Mouse (Mus musculus) hindbrain, embryonic 14.5 days (tissue): ENCODE data around the gene Crhr2. TPM values are rescaled to one million over a fixed set of nuclear protein-coding genes. Genes with fewer than 3 reads are reported as not detected.
A peak's percentile ranks its signal among the peaks of the same experiment; 100 is the strongest.

Source experiments
- ATAC-seq: fragments of 200-750 bp; cut with Nextera tagmentation; 2 replicates; pipeline ENCODE4 v1.8.0; 2017; ENCODE audit warnings: moderate number of reproducible peaks, mild to moderate bottlenecking, moderate TSS enrichment, moderate library complexity; ENCODE audit not compliant: low FRiP score
- DNase-seq: peaks from one replicate; pipeline ENCODE4 v3.0.0-alpha.2; 2015; ENCODE audit warnings: low spot score
- H3K27ac ChIP-seq: fragments of 300-500 bp; sonication (generic); 2 replicates; pipeline ENCODE4 v1.5.1; 2014; ENCODE audit warnings: mild to moderate bottlenecking, moderate library complexity
- H3K27me3 ChIP-seq: fragments of 300-500 bp; sonication (generic); 2 replicates; pipeline ENCODE4 v1.6.1; 2014; ENCODE audit warnings: mild to moderate bottlenecking, low read length, mixed read lengths; ENCODE audit not compliant: control insufficient read depth, insufficient read depth
- H3K36me3 ChIP-seq: fragments of 300-500 bp; sonication (generic); replicated peaks from 2 replicates; pipeline ENCODE4 v1.6.1; 2014; ENCODE audit not compliant: control insufficient read depth, insufficient read depth
- H3K4me1 ChIP-seq: fragments of 300-500 bp; sonication (generic); replicated peaks from 2 replicates; pipeline ENCODE4 v1.6.1; 2014; ENCODE audit warnings: antibody characterized with exemption, low read length, mixed read lengths; ENCODE audit not compliant: control insufficient read depth, insufficient read depth
- H3K4me2 ChIP-seq: fragments of 300-500 bp; sonication (generic); replicated peaks from 2 replicates; pipeline ENCODE4 v1.6.1; 2014; ENCODE audit warnings: mild to moderate bottlenecking, moderate library complexity
- H3K4me3 ChIP-seq: fragments of 300-500 bp; sonication (generic); replicated peaks from 2 replicates; pipeline ENCODE4 v1.5.1; 2014; ENCODE audit warnings: mild to moderate bottlenecking, low read length
- H3K9ac ChIP-seq: fragments of 300-500 bp; sonication (generic); 2 replicates; pipeline ENCODE4 v1.6.1; 2014
- H3K9me3 ChIP-seq: fragments of 300-500 bp; sonication (generic); 2 replicates; pipeline ENCODE4 v1.6.1; 2016; ENCODE audit warnings: low read length; ENCODE audit not compliant: control insufficient read depth
- WGBS: fragments of 180-500 bp; shearing (Covaris S2); extraction: QIAGEN DNeasy Blood & Tissue Kit; methylation state at CpG from one replicate; pipeline ENCODE4 v1.1.7; 2014; 5-methylcytosine and 5-hydroxymethylcytosine counted together
- polyA plus RNA-seq: library from polyadenylated mRNA; unstranded; fragments of >200 nt; fragmentation: Nextera tagmentation; extraction: Ambion mirVana; gene quantifications from 2 replicates; pipeline ENCODE4 v1.2.1, GENCODE M21; 2014

Gene Crhr2
- polyA plus RNA-seq, 1 experiment from 2014 or later = 1.3 TPM

GRCm38 (mm10) chr6:55169818-55170217 is 37.0 kb upstream of the Crhr2 start:
- no peaks in the 10 kb centered on the region for H3K36me3 ChIP-seq
- H3K4me1 ChIP-seq = no peaks in the 10 kb centered on the region
- ATAC-seq = no peak
- H3K9ac ChIP-seq = no peak overlapping the region
- H3K27ac ChIP-seq = no peak overlapping the region
- no peak overlapping the region for H3K4me3 ChIP-seq
- H3K9me3 ChIP-seq = no peaks in the 10 kb centered on the region
- 64% methylated on average over 5 of the region's 5 CpGs for WGBS
- peaks cover 73% of the 10 kb centered on the region for H3K27me3 ChIP-seq
- H3K4me2 ChIP-seq = no peak overlapping the region
- DNase-seq = no peak

DNA sequence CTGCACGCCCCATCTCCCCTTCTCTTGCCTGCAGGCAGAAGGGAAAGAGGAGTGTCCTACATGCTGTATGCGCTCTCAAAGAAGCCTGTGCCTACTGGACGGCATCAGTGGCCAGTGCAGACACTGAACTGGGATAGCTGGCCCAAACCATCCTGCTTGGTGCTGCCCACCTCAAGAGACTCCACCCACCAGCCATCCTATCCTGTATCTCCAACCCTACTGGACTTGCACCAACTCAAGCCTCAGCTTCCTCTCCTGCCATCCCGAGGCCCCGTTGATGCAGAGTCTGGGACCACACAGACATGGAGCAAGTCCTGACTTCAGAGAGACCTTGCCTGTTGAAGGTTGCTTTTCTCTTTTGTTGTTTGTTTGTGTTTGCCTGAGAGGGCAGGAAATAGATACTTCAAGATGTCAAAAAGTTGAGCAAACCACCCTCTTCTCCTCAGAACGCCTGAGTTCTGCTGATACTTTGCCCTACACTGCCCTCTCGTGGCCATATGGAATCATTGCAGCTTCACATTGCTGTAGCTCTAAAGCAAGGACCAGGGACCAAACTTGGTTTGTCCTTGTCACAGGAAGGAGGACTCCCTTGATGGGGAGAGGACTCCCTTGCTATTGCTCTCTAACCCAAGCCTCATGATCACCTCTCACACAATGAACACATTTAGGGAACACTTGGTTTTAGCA is 34.1 kb upstream of the Crhr2 start:
- WGBS = 55% methylated on average over 7 of the region's 7 CpGs
- ATAC-seq (0 out of 2 replicates have a peak, but pooled peaks have one; percentile 24), DNase-seq (peak; percentile 88)
- H3K4me2 ChIP-seq = no peak overlapping the region
- peaks cover 80% of the 10 kb centered on the region for H3K27me3 ChIP-seq
- H3K4me1 ChIP-seq = no peaks in the 10 kb centered on the region
- H3K9me3 ChIP-seq = no peaks in the 10 kb centered on the region
- no peak overlapping the region for H3K9ac ChIP-seq
- H3K4me3 ChIP-seq = no peak overlapping the region
- H3K36me3 ChIP-seq = no peaks in the 10 kb centered on the region
- no peak overlapping the region for H3K27ac ChIP-seq

DNA sequence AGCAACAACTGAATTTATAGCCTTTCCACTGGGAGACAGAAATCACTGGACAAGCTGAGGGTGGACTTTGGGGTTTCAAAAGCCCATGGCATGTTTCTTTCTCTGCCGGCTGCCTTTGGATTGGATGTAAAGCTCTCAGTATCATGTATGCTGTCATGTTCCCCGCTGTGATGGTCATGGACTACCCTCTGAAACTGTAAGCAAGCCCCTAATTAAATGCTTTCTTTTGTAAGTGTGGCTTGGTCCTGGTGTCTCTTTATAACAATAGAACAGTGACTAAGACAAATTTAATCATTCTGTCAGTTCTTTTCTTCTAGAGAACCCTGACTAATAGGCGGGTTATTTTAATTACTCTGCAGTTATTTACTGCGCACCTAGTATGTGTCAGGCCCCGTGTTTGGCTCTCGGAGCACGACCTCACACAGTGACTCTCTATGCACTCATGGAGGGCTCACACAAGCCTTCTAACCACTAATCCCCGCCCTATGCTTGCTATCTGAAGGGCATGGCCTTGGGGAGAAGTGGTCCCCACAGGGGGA is 30.3 kb upstream of the Crhr2 start:
- no peak for ATAC-seq
- no peak overlapping the region for H3K4me2 ChIP-seq
- WGBS = 40% methylated on average over 8 of the region's 8 CpGs

GRCm38 (mm10) chr6:55161311-55161761 is 28.5 kb upstream of the Crhr2 start:
- Histone ChIP-seq H3K27ac (no peak overlapping the region), H3K9me3 (no peaks in the 10 kb centered on the region), H3K4me2 (no peak overlapping the region), H3K4me1 (no peaks in the 10 kb centered on the region), H3K36me3 (no peaks in the 10 kb centered on the region), H3K27me3 (peaks cover 41% of the 10 kb centered on the region), H3K4me3 (no peak overlapping the region), H3K9ac (no peak overlapping the region)
- 79% methylated on average over 5 of the region's 5 CpGs for WGBS
- ATAC-seq (no peak), DNase-seq (no peak)

More for the DNA sequence above, 30.3 kb upstream of the Crhr2 start:
- Histone ChIP-seq H3K36me3 (no peaks in the 10 kb centered on the region), H3K27ac (no peak overlapping the region), H3K4me3 (no peak overlapping the region), H3K4me1 (no peaks in the 10 kb centered on the region), H3K9ac (no peak overlapping the region), H3K9me3 (no peaks in the 10 kb centered on the region), H3K27me3 (peaks cover 57% of the 10 kb centered on the region)
- no peak for DNase-seq

DNA sequence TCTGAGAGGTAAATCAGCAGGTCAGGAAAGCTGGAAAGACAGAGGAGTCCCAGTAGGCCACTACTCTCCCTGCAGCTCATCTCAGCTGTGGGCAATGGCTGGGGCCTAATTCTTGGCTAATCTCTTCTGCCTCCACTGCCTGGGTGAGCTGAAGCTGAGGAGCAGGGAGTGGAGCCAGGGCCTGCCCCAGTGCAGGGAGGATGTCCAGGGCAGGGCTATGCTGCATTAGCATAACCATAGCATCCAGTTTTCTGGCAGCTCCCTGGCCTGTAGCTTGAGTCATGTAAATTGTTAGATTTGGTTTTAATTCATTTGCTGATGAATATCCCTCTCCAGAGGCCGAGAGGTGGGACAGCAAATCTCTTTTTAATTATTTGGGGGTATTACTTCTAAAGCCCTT is 26.4 kb upstream of the Crhr2 start:
- DNase-seq = no peak

GRCm38 (mm10) chr6:55152226-55152625 is 19.4 kb upstream of the Crhr2 start:
- H3K4me2 ChIP-seq = no peak overlapping the region
- DNase-seq (no peak), ATAC-seq (no peak)
- no peaks in the 10 kb centered on the region for H3K9me3 ChIP-seq
- 93% methylated on average over 3 of the region's 3 CpGs for WGBS
- no peak overlapping the region for H3K27ac ChIP-seq
- no peaks in the 10 kb centered on the region for H3K27me3 ChIP-seq
- H3K36me3 ChIP-seq = no peaks in the 10 kb centered on the region
- no peaks in the 10 kb centered on the region for H3K4me1 ChIP-seq
- H3K9ac ChIP-seq = no peak overlapping the region
- no peak overlapping the region for H3K4me3 ChIP-seq

More for the DNA sequence above, 26.4 kb upstream of the Crhr2 start:
- Histone ChIP-seq H3K9ac (no peak overlapping the region), H3K27me3 (peaks cover 20% of the 10 kb centered on the region), H3K4me1 (no peaks in the 10 kb centered on the region), H3K36me3 (no peaks in the 10 kb centered on the region), H3K27ac (no peak overlapping the region), H3K9me3 (no peaks in the 10 kb centered on the region), H3K4me3 (no peak overlapping the region), H3K4me2 (no peak overlapping the region)
- 62% methylated on average over 1 of the region's 1 CpGs for WGBS
- no peak for ATAC-seq

DNA sequence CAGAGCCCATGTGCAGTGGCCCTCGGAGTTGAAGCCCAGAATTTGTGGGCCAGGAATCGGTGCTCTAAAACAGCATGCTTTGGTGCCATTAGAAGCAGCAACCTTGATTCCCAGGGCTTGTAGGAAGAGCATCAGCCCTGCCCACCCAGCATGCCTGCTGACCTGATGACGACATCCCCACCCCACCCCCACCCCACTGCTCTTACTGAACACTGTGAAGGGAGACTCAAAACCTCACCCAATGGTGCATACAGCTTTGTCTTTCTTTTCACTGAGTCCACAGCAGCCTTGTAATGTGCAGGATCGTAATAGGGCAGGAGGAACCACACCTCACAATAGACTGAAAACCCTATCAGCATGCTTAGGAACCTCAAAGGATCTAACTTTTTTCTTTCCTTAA is 13.3 kb upstream of the Crhr2 start:
- Histone ChIP-seq H3K36me3 (no peaks in the 10 kb centered on the region), H3K27me3 (no peaks in the 10 kb centered on the region), H3K9ac (no peak overlapping the region), H3K27ac (no peak overlapping the region), H3K9me3 (no peaks in the 10 kb centered on the region), H3K4me2 (no peak overlapping the region), H3K4me3 (no peak overlapping the region), H3K4me1 (no peaks in the 10 kb centered on the region)
- no peak for DNase-seq
- no peak for ATAC-seq
- WGBS = 27% methylated on average over 4 of the region's 4 CpGs

DNA sequence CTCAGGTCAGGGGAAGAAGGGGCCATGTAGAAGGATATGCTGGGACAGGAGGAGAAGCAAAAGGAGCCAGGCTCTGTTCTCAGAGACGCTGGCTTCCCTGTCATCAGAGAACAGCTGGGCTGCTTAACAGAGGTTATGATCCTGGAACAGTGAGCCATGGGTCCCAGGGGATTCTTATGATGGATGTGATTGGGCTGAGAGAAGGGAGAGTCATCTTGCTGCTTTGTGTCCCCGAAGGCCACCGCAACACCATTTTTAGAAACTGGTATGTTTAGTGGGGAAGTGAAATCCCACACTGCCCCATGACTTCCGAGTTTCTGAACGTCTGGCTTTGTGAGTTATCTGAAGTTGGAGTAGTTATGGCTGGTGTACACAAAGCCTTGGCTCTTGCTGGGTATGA is 12.5 kb upstream of the Crhr2 start:
- Histone ChIP-seq H3K4me3 (no peak overlapping the region), H3K4me2 (no peak overlapping the region), H3K27ac (no peak overlapping the region), H3K27me3 (no peaks in the 10 kb centered on the region), H3K9ac (no peak overlapping the region), H3K9me3 (no peaks in the 10 kb centered on the region), H3K4me1 (no peaks in the 10 kb centered on the region), H3K36me3 (no peaks in the 10 kb centered on the region)
- ATAC-seq = no peak
- no peak for DNase-seq
- 81% methylated on average over 5 of the region's 5 CpGs for WGBS

GRCm38 (mm10) chr6:55138343-55138742 is 5.5 kb upstream of the Crhr2 start:
- Histone ChIP-seq H3K9ac (no peak overlapping the region), H3K4me2 (no peak overlapping the region), H3K4me1 (no peaks in the 10 kb centered on the region), H3K4me3 (no peak overlapping the region), H3K9me3 (no peaks in the 10 kb centered on the region), H3K36me3 (no peaks in the 10 kb centered on the region), H3K27me3 (no peaks in the 10 kb centered on the region), H3K27ac (no peak overlapping the region)
- DNase-seq = no peak
- no peak for ATAC-seq
